Mouse (Mus musculus) embryo, embryonic 11.5 days (tissue): Measurements from ENCODE around the gene Kcna6.

ENCODE experiments used
- DNase-seq: peaks from one replicate; pipeline ENCODE4 v3.0.0-alpha.2; 2012; ENCODE audit warnings: low read depth, low spot score

Gene Kcna6

GRCm38 (mm10) chr6:126740211-126741142, at the start of gene Kcna6:
Gene Kcna6, minus strand, starts transcription at chr6:126740674.
- DNase-seq, result no peak

GRCm38 (mm10) chr6:126788863-126789262, 48.4 kb upstream of the Kcna6 start:
- no peak for DNase-seq

- no peak for DNase-seq
Measured at GRCm38 (mm10) chr6:126784206-126784605, 43.7 kb upstream of the Kcna6 start.

- DNase-seq, result no peak
Measured at GRCm38 (mm10) chr6:126783651-126784066, 43.2 kb upstream of the Kcna6 start.

- no peak for DNase-seq
Measured at GRCm38 (mm10) chr6:126783056-126783455, 42.6 kb upstream of the Kcna6 start.

- DNase-seq, result no peak
Measured at GRCm38 (mm10) chr6:126777889-126778288, 37.4 kb upstream of the Kcna6 start.

GRCm38 (mm10) chr6:126773873-126774272, 33.4 kb upstream of the Kcna6 start:
- no peak for DNase-seq

GRCm38 (mm10) chr6:126772326-126772725, 31.9 kb upstream of the Kcna6 start:
- DNase-seq, result no peak

- no peak for DNase-seq
Measured at GRCm38 (mm10) chr6:126770146-126770731, 29.8 kb upstream of the Kcna6 start.

- DNase-seq, result no peak
Measured at GRCm38 (mm10) chr6:126768957-126769665, 28.6 kb upstream of the Kcna6 start.

- DNase-seq, result peak; percentile 24
Measured at GRCm38 (mm10) chr6:126767610-126768532, 27.4 kb upstream of the Kcna6 start.

GRCm38 (mm10) chr6:126766552-126766951, 26.1 kb upstream of the Kcna6 start:
- DNase-seq, result no peak

- no peak for DNase-seq
Measured at GRCm38 (mm10) chr6:126764563-126765091, 24.2 kb upstream of the Kcna6 start.

GRCm38 (mm10) chr6:126761362-126761761, 20.9 kb upstream of the Kcna6 start:
- no peak for DNase-seq

- no peak for DNase-seq
Measured at GRCm38 (mm10) chr6:126755729-126756411, 15.4 kb upstream of the Kcna6 start.

GRCm38 (mm10) chr6:126752520-126752919, 12.0 kb upstream of the Kcna6 start:
- DNase-seq, result no peak

GRCm38 (mm10) chr6:126745888-126746287, 5.4 kb upstream of the Kcna6 start:
- DNase-seq, result no peak

GRCm38 (mm10) chr6:126742610-126743009, 2.1 kb upstream of the Kcna6 start:
- DNase-seq, result no peak

GRCm38 (mm10) chr6:126739326-126740210, 906 bp downstream of the Kcna6 start:
- DNase-seq, result no peak
